Mouse (Mus musculus) limb, embryonic 14.5 days (tissue): ENCODE data around the gene Nfix. TPM values are rescaled to one million over a fixed set of nuclear protein-coding genes. Genes with fewer than 3 reads are reported as not detected.

Experiments used
- ATAC-seq: fragments of 200-750 bp; cut with Nextera tagmentation; 2 replicates; pipeline ENCODE4 v1.8.0; 2017; ENCODE audit warnings: low read depth, moderate number of reproducible peaks, moderate TSS enrichment; ENCODE audit not compliant: low FRiP score
- DNase-seq: peaks from one replicate; pipeline ENCODE4 v3.0.0-alpha.2; 2015; ENCODE audit warnings: low spot score
- H3K27ac ChIP-seq: fragments of 300-500 bp; sonication (generic); replicated peaks from 2 replicates; pipeline ENCODE4 v1.5.1; 2014; ENCODE audit warnings: low read depth, mild to moderate bottlenecking, low read length, moderate library complexity, mixed read lengths
- H3K27me3 ChIP-seq: fragments of 300-500 bp; sonication (generic); 2 replicates; pipeline ENCODE4 v1.6.1; 2014; ENCODE audit warnings: low read length, mixed read lengths; ENCODE audit not compliant: control insufficient read depth, insufficient read depth
- H3K36me3 ChIP-seq: fragments of 300-500 bp; sonication (generic); 2 replicates; pipeline ENCODE4 v1.6.1; 2014; ENCODE audit warnings: mild to moderate bottlenecking, low read length, moderate library complexity, mixed read lengths; ENCODE audit not compliant: control insufficient read depth, insufficient read depth
- H3K4me1 ChIP-seq: fragments of 300-500 bp; sonication (generic); 2 replicates; pipeline ENCODE4 v1.6.1; 2014; ENCODE audit warnings: antibody characterized with exemption, low read length, mixed read lengths; ENCODE audit not compliant: control insufficient read depth, insufficient read depth
- H3K4me2 ChIP-seq: fragments of 300-500 bp; sonication (generic); replicated peaks from 2 replicates; pipeline ENCODE4 v1.6.1; 2014; ENCODE audit warnings: low read depth, mild to moderate bottlenecking, low read length, moderate library complexity; ENCODE audit not compliant: severe bottlenecking
- H3K4me3 ChIP-seq: fragments of 300-500 bp; sonication (generic); replicated peaks from 2 replicates; pipeline ENCODE4 v1.5.1; 2014; ENCODE audit warnings: low read length
- H3K9ac ChIP-seq: fragments of 300-500 bp; sonication (generic); 2 replicates; pipeline ENCODE4 v1.6.1; 2014; ENCODE audit warnings: mild to moderate bottlenecking, low read depth, low read length, moderate library complexity; ENCODE audit not compliant: severe bottlenecking
- H3K9me3 ChIP-seq: fragments of 300-500 bp; sonication (generic); 2 replicates; pipeline ENCODE4 v1.6.1; 2016; ENCODE audit warnings: low read length; ENCODE audit not compliant: control insufficient read depth
- POLR2A ChIP-seq: fragments of 200-500 bp; IDR thresholded peaks from 2 replicates; pipeline ENCODE4 v1.8.0; 2012; ENCODE audit warnings: inconsistent platforms, mild to moderate bottlenecking, moderate library complexity, borderline replicate concordance; ENCODE audit not compliant: insufficient read depth, insufficient read length; ENCODE audit errors: extremely low read depth
- WGBS: fragments of 180-500 bp; shearing (Covaris S2); extraction: QIAGEN DNeasy Blood & Tissue Kit; methylation state at CpG from one replicate; pipeline ENCODE4 v1.1.7; 2014; 5-methylcytosine and 5-hydroxymethylcytosine counted together
- polyA plus RNA-seq, 2 experiments: library from polyadenylated mRNA; depleted of rRNA in 1 of 2; stranded (reverse) in 1 of 2; unstranded in 1 of 2; fragments of >200 nt; fragmentation: Nextera tagmentation in 1 of 2; extraction: Ambion mirVana in 1 of 2; gene quantifications; 2 replicates each; pipeline versions ENCODE4 v1.2.1 to v1.2.3; 2012 to 2014

Nfix gene
- polyA plus RNA-seq, 2 experiments: 81.2 to 100 TPM

DNA sequence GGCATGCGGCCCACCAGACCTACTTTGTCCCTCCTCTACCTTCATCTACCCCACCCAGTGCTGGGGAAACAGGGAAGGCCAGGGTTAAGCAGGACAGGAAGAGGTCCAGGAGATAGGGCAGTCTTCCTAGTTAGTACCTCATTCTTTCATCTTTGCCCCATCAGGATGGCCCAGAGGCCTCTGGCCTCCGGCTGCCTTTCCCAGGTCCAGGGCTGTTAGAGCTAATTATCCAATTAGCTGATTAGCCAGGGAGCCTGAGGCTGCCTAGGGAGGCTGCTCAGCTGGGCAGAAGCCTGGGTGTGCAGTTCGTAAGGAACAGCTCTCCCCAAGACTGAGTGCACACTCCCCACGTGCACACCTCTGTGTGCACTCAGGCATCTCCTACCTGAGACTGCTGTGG, 86.8 kb downstream of the Nfix start:
- Histone ChIP-seq H3K4me2 (no peak overlapping the region), H3K27me3 (no peaks in the 10 kb centered on the region), H3K27ac (peak overlapping the region; percentile 93), H3K4me3 (no peak overlapping the region), H3K9ac (peak overlapping the region; percentile 16; the same call in 1 of the 2 replicates), H3K36me3 (peaks cover 74% of the 10 kb centered on the region), H3K9me3 (no peaks in the 10 kb centered on the region), H3K4me1 (peaks cover 77% of the 10 kb centered on the region)
- no peak for TF ChIP-seq POLR2A
- no peak for DNase-seq
- WGBS: 40% methylated on average over 4 of the region's 4 CpGs
- ATAC-seq: no peak

DNA sequence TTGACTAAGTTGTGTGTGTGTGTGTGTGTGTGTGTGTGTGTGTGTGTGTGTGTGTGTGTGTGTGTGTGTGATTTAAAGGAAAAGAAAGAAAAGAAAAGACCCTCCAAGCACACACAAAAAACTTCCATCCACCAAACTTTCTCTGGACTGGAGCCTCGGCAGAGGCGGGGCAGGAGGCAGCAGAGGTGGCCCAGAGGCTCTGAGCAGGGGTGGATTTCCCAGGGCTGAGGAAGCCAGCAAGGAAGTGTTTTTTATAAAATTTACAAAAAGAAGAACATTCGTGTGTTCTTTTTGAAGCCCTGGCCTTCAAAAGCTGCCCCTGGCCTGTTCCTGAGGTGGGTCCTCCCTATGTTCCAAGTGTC, 87.4 kb downstream of the Nfix start:
- Histone ChIP-seq H3K4me1 (peaks cover 82% of the 10 kb centered on the region), H3K9me3 (no peaks in the 10 kb centered on the region), H3K4me2 (peak overlapping the region; percentile 34), H3K36me3 (peaks cover 74% of the 10 kb centered on the region), H3K4me3 (no peak overlapping the region), H3K27ac (peak overlapping the region; percentile 93), H3K9ac (no peak overlapping the region), H3K27me3 (peaks cover 5% of the 10 kb centered on the region; the same call in 1 of the 2 replicates)
- WGBS: 4% methylated on average over 3 of the region's 3 CpGs
- no peak for DNase-seq
- no peak for TF ChIP-seq POLR2A
- ATAC-seq: peak; percentile 68

DNA sequence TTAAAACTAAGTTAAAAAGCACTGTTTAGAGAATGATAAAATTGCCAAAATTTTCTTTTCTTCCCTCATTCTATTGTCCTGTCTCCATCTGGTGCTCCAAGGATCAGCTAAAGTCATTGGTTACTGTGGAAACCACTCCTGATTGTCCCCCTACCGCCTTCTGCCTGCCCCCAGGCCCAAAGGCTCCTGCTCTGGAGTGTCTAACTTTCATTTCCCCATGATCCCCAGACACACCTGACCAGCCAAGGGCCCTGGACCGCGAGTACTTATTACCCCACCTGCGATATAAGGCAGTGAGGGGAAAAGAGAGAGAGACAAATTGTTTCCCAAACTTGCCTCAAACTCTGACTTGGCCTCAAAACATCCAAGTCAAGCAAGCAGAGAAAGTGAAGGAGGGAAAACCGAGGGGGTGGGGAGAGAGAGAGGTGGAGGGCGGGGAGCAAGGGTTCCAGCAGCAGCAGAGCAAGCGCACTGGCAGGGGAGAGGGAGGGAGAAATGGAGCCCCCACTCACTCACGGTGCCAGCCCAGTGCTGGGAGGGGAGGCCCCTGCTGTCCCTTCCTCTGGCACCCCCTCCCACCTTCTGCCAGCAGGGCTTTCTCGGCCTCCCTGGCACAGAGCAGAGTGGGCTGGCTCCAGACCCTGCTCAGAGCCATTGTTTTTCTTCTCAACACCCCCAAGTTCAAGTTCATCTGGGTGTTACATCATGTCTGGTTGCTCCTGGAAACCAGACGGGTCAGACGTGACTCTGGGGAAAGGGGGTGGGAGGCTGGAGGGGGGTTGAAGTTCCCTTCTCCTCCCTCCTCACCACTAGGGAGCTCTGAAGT, 88.0 kb downstream of the Nfix start:
- 7% methylated on average over 8 of the region's 11 CpGs for WGBS
- H3K27me3 ChIP-seq: peaks cover 11% of the 10 kb centered on the region
- DNase-seq (peak; percentile 92), ATAC-seq (peak; percentile 91)
- peaks cover 82% of the 10 kb centered on the region for H3K4me1 ChIP-seq
- H3K27ac ChIP-seq: peak overlapping the region; percentile 93
- H3K9me3 ChIP-seq: no peaks in the 10 kb centered on the region
- peak overlapping the region; percentile 38; the same call in 1 of the 2 replicates for H3K9ac ChIP-seq
- no peak overlapping the region for H3K4me3 ChIP-seq
- H3K36me3 ChIP-seq: peaks cover 74% of the 10 kb centered on the region
- peak overlapping the region; percentile 34 for H3K4me2 ChIP-seq
- no peak for TF ChIP-seq POLR2A

DNA sequence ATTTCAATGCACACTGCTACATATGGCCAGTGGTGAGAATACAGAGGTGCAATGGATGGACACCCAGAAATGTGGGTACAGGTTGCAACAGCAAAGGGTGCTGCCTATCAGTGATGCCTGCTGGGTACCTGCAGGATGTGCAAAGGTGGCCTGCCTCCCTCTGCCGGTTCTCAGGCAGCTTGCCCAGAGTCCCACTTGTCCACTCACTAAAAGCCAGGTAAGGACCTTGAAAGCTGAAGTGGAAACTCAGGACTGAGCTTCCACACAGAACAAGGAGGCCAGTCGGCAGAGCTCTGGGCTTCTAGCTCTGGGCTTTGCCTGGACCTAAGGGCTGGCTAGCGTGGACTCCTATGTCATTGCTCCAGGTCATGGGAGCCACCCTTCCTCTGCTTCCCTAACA, 88.8 kb downstream of the Nfix start:
- no peak for ATAC-seq
- no peak overlapping the region for H3K4me2 ChIP-seq

GRCm38 (mm10) chr8:84709931-84710330, 90.2 kb downstream of the Nfix start:
- WGBS: 96% methylated on average over 1 of the region's 1 CpGs
- H3K4me1 ChIP-seq: peaks cover 84% of the 10 kb centered on the region
- H3K27me3 ChIP-seq: peaks cover 31% of the 10 kb centered on the region
- ATAC-seq: no peak
- no peak for DNase-seq
- no peaks in the 10 kb centered on the region for H3K9me3 ChIP-seq
- H3K27ac ChIP-seq: no peak overlapping the region; the same call in 1 of the 2 replicates
- TF ChIP-seq POLR2A: no peak
- H3K9ac ChIP-seq: no peak overlapping the region
- no peak overlapping the region for H3K4me2 ChIP-seq
- H3K4me3 ChIP-seq: no peak overlapping the region
- peaks cover 67% of the 10 kb centered on the region for H3K36me3 ChIP-seq

More for the DNA sequence above, 88.8 kb downstream of the Nfix start:
- peaks cover 83% of the 10 kb centered on the region for H3K4me1 ChIP-seq
- H3K36me3 ChIP-seq: peaks cover 72% of the 10 kb centered on the region
- H3K9ac ChIP-seq: peak overlapping the region; percentile 38; the same call in 1 of the 2 replicates
- H3K4me3 ChIP-seq: no peak overlapping the region
- 36% methylated on average over 3 of the region's 3 CpGs for WGBS
- peaks cover 19% of the 10 kb centered on the region for H3K27me3 ChIP-seq
- H3K9me3 ChIP-seq: no peaks in the 10 kb centered on the region
- peak overlapping the region; percentile 93 for H3K27ac ChIP-seq
- DNase-seq: no peak
- TF ChIP-seq POLR2A: no peak
